In genomic region chr9:34349997-34350396, GRCm38 (mm10) we compare ENCODE assay signal across 16 mouse cellular contexts.
A peak's percentile ranks its signal among the peaks of the same experiment; 100 is the strongest.
DNase-seq lines count a peak whose midpoint lies in the region; ATAC-seq and TF ChIP-seq lines count a peak whose summit lies in the region.
"Had no signal": no experiment of that assay in that cellular context is flagged by ENCODE, and none has a peak within 500 bp of the region (broad histone marks: within the 10 kb centered on the region; RNA-seq: fewer than 3 reads in every experiment).

No protein-coding gene starts in this region.

- TF ChIP-seq POLR2A in embryonic fibroblast, embryonic 13.5 days (IDR thresholded peaks at IDR 0.05; ENCODE audit: low read depth, low read length): no peak

- intact Hi-C loops in gastrocnemius, postnatal 36 days (cut with DNase I): no loop called here

- H3K9ac ChIP-seq in lung, postnatal 0 days (replicated peaks; ENCODE audit: low read depth): no peak overlapping the region
- H3K9ac ChIP-seq in liver, embryonic 11.5 days (ENCODE audit: low read depth, low read length): no peak overlapping the region
- H3K9ac ChIP-seq: embryonic facial prominence, embryonic 12.5 days had no signal

- peak; percentile 4 for DNase-seq in ovary, adult 18-20 months (ENCODE audit: low spot score)
- DNase-seq in ovary, postnatal 14 days (ENCODE audit: low spot score): no peak
- peak; percentile 68 for DNase-seq in lung, postnatal 0 days (ENCODE audit: low spot score)
- no peak for DNase-seq in gastrocnemius, postnatal 36 days
- no peak for DNase-seq in right cerebral cortex, postnatal 36 days (ENCODE audit: low spot score in 2 of 2)
- DNase-seq in liver, embryonic 11.5 days (ENCODE audit: low spot score): no peak
- DNase-seq: cerebellum, postnatal 10 days had no signal

- H3K27me3 ChIP-seq in lung, postnatal 0 days (replicated peaks; ENCODE audit: insufficient read depth, low read length): no peaks in the 10 kb centered on the region
- H3K27me3 ChIP-seq in liver, embryonic 11.5 days (replicated peaks; ENCODE audit: control insufficient read depth, insufficient read depth, low read length): no peaks in the 10 kb centered on the region
- H3K27me3 ChIP-seq: CH12.LX had no signal

- no peak overlapping the region for H3K4me2 ChIP-seq in lung, postnatal 0 days (replicated peaks; ENCODE audit: low read depth, low read length)
- H3K4me2 ChIP-seq in liver, embryonic 11.5 days: no peak overlapping the region
- H3K4me2 ChIP-seq: embryonic facial prominence, embryonic 12.5 days had no signal

- no peaks in the 10 kb centered on the region for H3K9me3 ChIP-seq in lung, postnatal 0 days (ENCODE audit: low read length)
- H3K9me3 ChIP-seq in liver, embryonic 11.5 days (ENCODE audit: control insufficient read depth, low read length): no peaks in the 10 kb centered on the region
- H3K9me3 ChIP-seq: embryonic facial prominence, embryonic 12.5 days; heart, embryonic 10.5 days; limb, embryonic 10.5 days had no signal

- no peak overlapping the region for H3K4me3 ChIP-seq in embryonic fibroblast, embryonic 13.5 days (ENCODE audit: insufficient read depth, low read length)
- H3K4me3 ChIP-seq in lung, postnatal 0 days (ENCODE audit: low read depth, low read length): no peak overlapping the region
- no peak overlapping the region for H3K4me3 ChIP-seq in liver, embryonic 11.5 days (ENCODE audit: low read depth, low read length)
- H3K4me3 ChIP-seq: embryonic facial prominence, embryonic 12.5 days; heart, embryonic 10.5 days; limb, embryonic 10.5 days had no signal

- H3K27ac ChIP-seq in embryonic fibroblast, embryonic 13.5 days (ENCODE audit: insufficient read depth, low read length): 0 out of 2 replicates have a peak overlapping the region, but pooled peaks have one; percentile 11
- no peak overlapping the region for H3K27ac ChIP-seq in lung, postnatal 0 days (ENCODE audit: low read length)
- no peak overlapping the region for H3K27ac ChIP-seq in liver, embryonic 11.5 days (ENCODE audit: low read depth, low read length)
- H3K27ac ChIP-seq: embryonic facial prominence, embryonic 12.5 days; heart, embryonic 10.5 days; limb, embryonic 10.5 days; stomach, postnatal 0 days had no signal

- H3K36me3 ChIP-seq in lung, postnatal 0 days (ENCODE audit: insufficient read depth, low read length): no peaks in the 10 kb centered on the region
- H3K36me3 ChIP-seq in liver, embryonic 11.5 days (ENCODE audit: control insufficient read depth, insufficient read depth, low read length): no peaks in the 10 kb centered on the region
- H3K36me3 ChIP-seq: embryonic facial prominence, embryonic 12.5 days; heart, embryonic 10.5 days; limb, embryonic 10.5 days had no signal

- H3K4me1 ChIP-seq in embryonic fibroblast, embryonic 13.5 days (ENCODE audit: control insufficient read depth, insufficient read depth, low read length): 0 out of 2 replicates have a peak, but pooled peaks cover 4% of the 10 kb centered on the region
- H3K4me1 ChIP-seq in lung, postnatal 0 days (ENCODE audit: insufficient read depth, low read depth, low read length): no peaks in the 10 kb centered on the region
- H3K4me1 ChIP-seq in liver, embryonic 11.5 days (replicated peaks; ENCODE audit: control insufficient read depth, insufficient read depth, low read length): no peaks in the 10 kb centered on the region
- H3K4me1 ChIP-seq: embryonic facial prominence, embryonic 12.5 days; heart, embryonic 10.5 days; limb, embryonic 10.5 days had no signal

- peak; percentile 77 for TF ChIP-seq EP300 in lung, postnatal 0 days (IDR thresholded peaks at IDR 0.05)

- ATAC-seq in lung, postnatal 0 days: peak; percentile 91
- no peak for ATAC-seq in liver, embryonic 11.5 days (replicated peaks; ENCODE audit: low FRiP score)
- ATAC-seq: forebrain, embryonic 16.5 days; inflammation-experienced regulatory T-cells, adult 6 months; midbrain, embryonic 16.5 days had no signal

- TF ChIP-seq CTCF in embryonic fibroblast, embryonic 13.5 days (IDR thresholded peaks at IDR 0.05; ENCODE audit: borderline replicate concordance, insufficient read depth, low read length): no peak
- no peak for TF ChIP-seq CTCF in lung, postnatal 0 days (IDR thresholded peaks at IDR 0.05)

- 41% methylated on average over 3 of the region's 3 CpGs for WGBS in lung, postnatal 0 days
- WGBS in liver, embryonic 11.5 days: 71% methylated on average over 3 of the region's 3 CpGs

Comparison
In these comparisons a context has a peak if more than half of its experiments do, and no peak if none do; other contexts are left out.
1. DNase-seq: peak in ovary, adult 18-20 months (single experiment) and lung, postnatal 0 days (single experiment); none in ovary, postnatal 14 days (single experiment), gastrocnemius, postnatal 36 days (0 of 2), right cerebral cortex, postnatal 36 days (0 of 2) and liver, embryonic 11.5 days (single experiment).